Mouse (Mus musculus) CH12.LX (cell line): ENCODE results near the gene Olfr1396. TPM values are rescaled to one million over a fixed set of nuclear protein-coding genes. Genes with fewer than 3 reads are reported as not detected.

ENCODE experiments used
- DNase-seq: peaks from one replicate; pipeline ENCODE4 v3.0.0-alpha.2; 2013; ENCODE audit errors: extremely low read depth
- H3K27ac ChIP-seq: 2 replicates; pipeline ENCODE4 v1.5.1; 2012; ENCODE audit warnings: low read depth, mild to moderate bottlenecking, control low read depth, moderate library complexity; ENCODE audit not compliant: insufficient read depth
- H3K27me3 ChIP-seq: replicated peaks from 2 replicates; pipeline ENCODE3; 2012; ENCODE audit warnings: inconsistent platforms
- H3K36me3 ChIP-seq, 2 experiments: replicated peaks in 1 of 2; 2 replicates each; pipeline versions ENCODE3 to v1.6.1; 2012; ENCODE audit warnings: inconsistent platforms in 1 of 2, low read length in 1 of 2, mild to moderate bottlenecking in 1 of 2, mixed read lengths in 1 of 2, moderate library complexity in 1 of 2; ENCODE audit not compliant: control insufficient read depth in 1 of 2, insufficient read depth in 1 of 2
- H3K4me1 ChIP-seq, 2 experiments: 2 replicates each; pipeline ENCODE4 v1.6.1; 2012; ENCODE audit warnings: inconsistent platforms in 1 of 2, moderate library complexity in 1 of 2; ENCODE audit not compliant: insufficient read depth in 2 of 2, control insufficient read depth in 1 of 2
- H3K4me2 ChIP-seq: 2 replicates; pipeline ENCODE4 v1.6.1; 2012; ENCODE audit warnings: low read depth, mild to moderate bottlenecking, control low read depth; ENCODE audit not compliant: poor library complexity, insufficient read depth, severe bottlenecking
- H3K4me3 ChIP-seq, 3 experiments: fragments of 150-350 bp in 1 of 3; sonication (generic) in 1 of 3; replicated peaks in 1 of 3; 2 replicates each; pipeline versions ENCODE3 to v1.5.1; 2011 to 2012; ENCODE audit warnings: low read depth in 2 of 3, low read length in 2 of 3, mild to moderate bottlenecking in 2 of 3, moderate library complexity in 2 of 3, control low read depth in 1 of 3, improper control_type of control experiment in 1 of 3, inconsistent platforms in 1 of 3, mixed read lengths in 1 of 3; ENCODE audit not compliant: poor library complexity in 1 of 3
- H3K79me2 ChIP-seq: replicated peaks from 2 replicates; pipeline ENCODE4 v1.6.1; 2012; ENCODE audit warnings: mild to moderate bottlenecking, moderate library complexity; ENCODE audit not compliant: control insufficient read depth, poor library complexity, insufficient read depth, severe bottlenecking; ENCODE audit errors: extremely low read depth
- H3K9ac ChIP-seq: 2 replicates; pipeline ENCODE4 v1.6.1; 2012; ENCODE audit warnings: low read depth, mild to moderate bottlenecking, control low read depth, moderate library complexity; ENCODE audit not compliant: insufficient read depth
- H3K9me3 ChIP-seq: replicated peaks from 2 replicates; pipeline ENCODE3; 2012; ENCODE audit warnings: low read length, inconsistent platforms, mixed read lengths
- BHLHE40 ChIP-seq: IDR thresholded peaks from 2 replicates; pipeline ENCODE4 v1.6.1; 2011; ENCODE audit warnings: mild to moderate bottlenecking, low read depth, low read length, improper control_type of control experiment
- CTCF ChIP-seq, 2 experiments: IDR thresholded peaks in 1 of 2; conservative IDR thresholded peaks in 1 of 2; 2 replicates each; pipeline ENCODE4 v1.5.1; 2011 to 2012; ENCODE audit warnings: low read depth in 2 of 2, low read length in 2 of 2, improper control_type of control experiment in 1 of 2, inconsistent platforms in 1 of 2, mild to moderate bottlenecking in 1 of 2, moderate library complexity in 1 of 2
- E2F4 ChIP-seq: IDR thresholded peaks from 2 replicates; pipeline ENCODE4 v1.6.1; 2011; ENCODE audit warnings: low read depth, low read length, improper control_type of control experiment; ENCODE audit not compliant: insufficient replicate concordance
- ELF1 ChIP-seq: IDR thresholded peaks from 2 replicates; pipeline ENCODE4 v1.6.1; 2014; ENCODE audit warnings: low read depth, mild to moderate bottlenecking, inconsistent platforms, low read length, improper control_type of control experiment
- EP300 ChIP-seq: IDR thresholded peaks from 2 replicates; pipeline ENCODE4 v1.6.1; 2011; ENCODE audit warnings: low read length, improper control_type of control experiment
- GABPA ChIP-seq: IDR thresholded peaks from 2 replicates; pipeline ENCODE4 v1.6.1; 2012; ENCODE audit warnings: low read depth, low read length, improper control_type of control experiment, inconsistent platforms; ENCODE audit not compliant: insufficient replicate concordance
- MAFK ChIP-seq: IDR thresholded peaks from 2 replicates; pipeline ENCODE4 v1.6.1; 2011; ENCODE audit warnings: low read length, improper control_type of control experiment; ENCODE audit not compliant: insufficient replicate concordance
- MAZ ChIP-seq: IDR thresholded peaks from 2 replicates; pipeline ENCODE4 v1.6.1; 2012; ENCODE audit warnings: low read depth, mild to moderate bottlenecking, inconsistent platforms, low read length, improper control_type of control experiment, moderate library complexity
- MEF2A ChIP-seq: IDR thresholded peaks from 2 replicates; pipeline ENCODE4 v1.6.1; 2014; ENCODE audit warnings: low read depth, mild to moderate bottlenecking, inconsistent platforms, low read length, improper control_type of control experiment, borderline replicate concordance
- MXI1 ChIP-seq: IDR thresholded peaks from 2 replicates; pipeline ENCODE4 v1.6.1; 2011; ENCODE audit warnings: mild to moderate bottlenecking, low read depth, low read length, improper control_type of control experiment
- MYC ChIP-seq: IDR thresholded peaks from 2 replicates; pipeline ENCODE4 v1.6.1; 2011; ENCODE audit warnings: low read depth, mild to moderate bottlenecking, improper control_type of control experiment, low read length
- NELFE ChIP-seq: IDR thresholded peaks from 2 replicates; pipeline ENCODE4 v1.6.1; 2011; ENCODE audit warnings: low read depth, low read length, improper control_type of control experiment
- POLR2AphosphoS2 ChIP-seq: IDR thresholded peaks from 2 replicates; pipeline ENCODE4 v1.6.1; 2011; ENCODE audit warnings: low read depth, low read length, improper control_type of control experiment
- TBP ChIP-seq: conservative IDR thresholded peaks from 2 replicates; pipeline ENCODE4 v1.6.1; 2011; ENCODE audit warnings: low read depth, low read length, improper control_type of control experiment
- USF1 ChIP-seq: IDR thresholded peaks from 2 replicates; pipeline ENCODE4 v1.6.1; 2014; ENCODE audit warnings: low read depth, mild to moderate bottlenecking, inconsistent platforms, low read length, improper control_type of control experiment
- ZKSCAN1 ChIP-seq: IDR thresholded peaks from 2 replicates; pipeline ENCODE4 v1.6.1; 2012; ENCODE audit warnings: low read depth, inconsistent platforms, low read length, improper control_type of control experiment, borderline replicate concordance
- ZMIZ1 ChIP-seq: IDR thresholded peaks from 2 replicates; pipeline ENCODE4 v1.6.1; 2012; ENCODE audit warnings: low read depth, mild to moderate bottlenecking, inconsistent platforms, low read length, improper control_type of control experiment
- dilution Hi-C: fragments of 300-500 bp; cut with MboI; formaldehyde crosslinking; loops from 2 replicates; pipeline ENCODE4 v1.14.3; 2020; ENCODE audit warnings: low sequenced_read_pairs; ENCODE audit not compliant: extremely low pct_unique_long_range_greater_than_20kb, extremely low pct_ligation_motif_present
- in situ Hi-C: fragments of 300-500 bp; cut with MboI; formaldehyde crosslinking; loops from 3 replicates; pipeline ENCODE4 v1.14.3; 2019; ENCODE audit warnings: low sequenced_read_pairs, low pct_ligation_motif_present, low pct_unique_long_range_greater_than_20kb, mixed read lengths
- polyA plus RNA-seq: library from polyadenylated mRNA; unstranded; fragments of >175 nt; gene quantifications from 2 replicates; pipeline ENCODE4 v1.2.1, GENCODE M21; 2012; ENCODE audit warnings: low read depth; ENCODE audit not compliant: insufficient read length
- total RNA-seq, 2 experiments: library from RNA; depleted of rRNA; stranded (reverse); fragments of 300-350 nt in 1 of 2; fragments of >200 nt in 1 of 2; gene quantifications; 2 replicates each; pipeline ENCODE4 v1.2.3; 2012 to 2014

Olfr1396 gene
- total and polyA plus RNA-seq, 3 experiments: not detected

DNA sequence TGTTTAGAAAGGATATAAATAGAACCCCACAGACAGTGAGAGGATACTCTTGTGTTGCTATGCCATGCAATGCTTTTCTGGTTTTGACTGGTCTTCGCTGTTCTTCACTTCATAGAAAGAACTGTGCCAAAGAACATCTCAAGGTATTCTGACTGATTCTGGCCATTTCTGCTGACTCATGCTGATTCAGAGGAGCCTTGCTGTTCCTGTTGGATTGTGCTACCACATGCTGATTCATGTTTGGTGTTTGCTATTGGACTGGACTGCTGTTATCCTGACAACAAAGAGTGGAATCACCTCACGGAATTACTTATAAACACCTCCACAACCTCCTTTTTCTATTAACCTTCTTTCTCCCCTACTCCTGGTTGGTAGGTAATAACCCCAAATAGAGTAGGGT lies 9.5 kb upstream of the Olfr1396 start:
- H3K9ac ChIP-seq: no peak overlapping the region
- H3K27ac ChIP-seq: no peak overlapping the region
- H3K36me3 ChIP-seq: no peaks in the 10 kb centered on the region
- no peak for DNase-seq
- peaks cover 2% of the 10 kb centered on the region for H3K9me3 ChIP-seq
- H3K4me1 ChIP-seq: peaks cover 0 to 9% of the 10 kb centered on the region in 2 experiments; a peak in 2 of 4 replicates
- dilution Hi-C loops: no loop called here
- H3K79me2 ChIP-seq: no peaks in the 10 kb centered on the region
- H3K27me3 ChIP-seq: no peaks in the 10 kb centered on the region
- no peak overlapping the region for H3K4me2 ChIP-seq
- H3K4me3 ChIP-seq: no peak overlapping the region
- in situ Hi-C loops: loop anchor here (25.0 kb wide), 1 partner anchor 138 kb away; no protein-coding TSS in a partner anchor
- TF ChIP-seq ZMIZ1 (no peak), CTCF (conservative IDR thresholded peaks at IDR 0.05 in 1 of 2, IDR thresholded peaks at IDR 0.05 in 1 of 2; ENCODE audit: low read depth in 2 of 2, low read length in 2 of 2) (no peak), GABPA (no peak), MAFK (peak; percentile 94), MYC (no peak), ELF1 (no peak), EP300 (no peak), NELFE (no peak)
- TF ChIP-seq, all 38 proteins: peak for 1

DNA sequence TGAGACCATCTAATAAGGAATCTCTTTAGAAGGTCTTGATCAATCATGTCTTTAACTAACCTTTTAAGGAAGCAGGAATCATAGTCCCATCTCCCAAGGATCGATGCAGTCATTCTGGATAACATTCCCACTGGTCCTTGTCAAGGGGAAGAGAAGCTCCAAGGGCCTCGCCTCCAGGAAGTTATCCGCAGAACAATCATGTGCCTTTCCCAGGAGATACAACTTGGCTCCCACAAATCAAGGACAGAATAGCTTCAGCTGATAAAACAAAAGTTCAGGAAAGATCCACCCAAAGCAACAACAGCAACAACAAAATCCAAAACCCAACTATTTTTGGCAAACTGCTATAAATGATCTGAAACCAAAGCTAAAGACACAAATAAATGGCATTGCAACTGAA lies 5.0 kb upstream of the Olfr1396 start:
- H3K4me3 ChIP-seq: no peak overlapping the region
- dilution Hi-C loops (no loop called here), in situ Hi-C loops (loop anchor here (25.0 kb wide), 1 partner anchor 143 kb away; no protein-coding TSS in a partner anchor)
- DNase-seq: no peak
- no peak overlapping the region for H3K9ac ChIP-seq
- no peaks in the 10 kb centered on the region for H3K9me3 ChIP-seq
- peaks cover 0 to 9% of the 10 kb centered on the region in 2 experiments; a peak in 2 of 4 replicates for H3K4me1 ChIP-seq
- no peak overlapping the region for H3K4me2 ChIP-seq
- no peaks in the 10 kb centered on the region for H3K36me3 ChIP-seq
- H3K79me2 ChIP-seq: no peaks in the 10 kb centered on the region
- TF ChIP-seq TBP (no peak), MAZ (no peak), CTCF (conservative IDR thresholded peaks at IDR 0.05 in 1 of 2, IDR thresholded peaks at IDR 0.05 in 1 of 2; ENCODE audit: low read depth in 2 of 2, low read length in 2 of 2) (no peak), NELFE (no peak), E2F4 (no peak), POLR2AphosphoS2 (no peak), USF1 (no peak)
- peaks cover 2% of the 10 kb centered on the region for H3K27me3 ChIP-seq
- H3K27ac ChIP-seq: no peak overlapping the region

DNA sequence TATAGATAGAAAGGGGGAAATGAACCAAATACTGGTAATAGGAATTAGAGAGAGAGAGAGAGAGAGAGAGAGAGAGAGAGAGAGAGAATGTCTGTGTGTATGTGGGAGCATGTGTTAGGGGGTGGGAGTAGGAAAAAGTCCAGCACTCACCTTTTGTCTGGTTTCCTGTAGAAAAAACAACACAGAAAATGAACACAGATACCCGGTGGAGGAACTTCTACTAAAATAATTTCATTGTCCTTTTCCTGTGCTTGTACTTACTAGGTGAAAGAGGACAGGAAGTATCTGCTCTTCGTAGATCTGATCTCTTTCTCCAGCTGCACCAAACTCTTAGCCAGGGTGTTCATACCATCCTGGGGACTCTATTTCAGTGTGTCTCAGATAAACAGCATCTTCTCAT lies 516 bp downstream of the Olfr1396 start:
- H3K4me1 ChIP-seq: no peaks in the 10 kb centered on the region
- H3K4me2 ChIP-seq: no peak overlapping the region
- no peak overlapping the region for H3K4me3 ChIP-seq
- H3K9me3 ChIP-seq: no peaks in the 10 kb centered on the region
- in situ Hi-C loops (loop anchor here (25.0 kb wide), 1 partner anchor 148 kb away; no protein-coding TSS in a partner anchor), dilution Hi-C loops (no loop called here)
- no peak overlapping the region for H3K9ac ChIP-seq
- H3K27ac ChIP-seq: no peak overlapping the region
- DNase-seq: no peak
- no peaks in the 10 kb centered on the region for H3K79me2 ChIP-seq
- H3K27me3 ChIP-seq: peaks cover 4% of the 10 kb centered on the region
- TF ChIP-seq BHLHE40 (no peak), ZKSCAN1 (no peak), MEF2A (no peak), MXI1 (no peak), NELFE (no peak), MAZ (no peak)
- H3K36me3 ChIP-seq: no peaks in the 10 kb centered on the region
